Mouse (Mus musculus): ENCODE results near the gene St3gal2. TPM values are rescaled to one million over a fixed set of nuclear protein-coding genes. Genes with fewer than 3 reads are reported as not detected.
"Not testable (repeated sequence)": the region's sequence is repeated elsewhere in the genome, so short reads cannot be mapped to it uniquely, and the experiment has no call there.

St3gal2 gene
- polyA plus RNA-seq, 1 experiment = 48.5 TPM

DNA sequence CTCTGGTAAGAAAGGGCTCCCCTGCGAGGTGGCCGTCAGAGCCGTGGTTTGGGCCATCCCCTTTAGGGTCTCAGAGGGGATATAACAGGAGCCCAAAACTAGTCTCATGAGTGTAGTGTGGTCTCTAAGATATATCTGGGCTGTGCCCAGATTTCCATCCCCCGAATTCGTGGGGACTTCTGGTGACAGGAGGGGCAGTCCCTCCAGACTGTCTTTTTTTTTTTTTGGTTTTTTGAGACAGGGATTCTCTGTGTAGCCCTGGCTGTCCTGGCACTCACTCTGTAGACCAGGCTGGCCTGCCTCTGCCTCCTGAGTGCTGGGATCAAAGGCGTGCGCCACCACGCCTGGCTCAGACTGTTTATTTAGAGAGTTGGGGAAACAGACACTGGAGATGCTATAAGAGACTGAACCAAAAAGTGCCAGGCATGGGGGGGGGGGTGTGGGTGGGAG is 6.0 kb downstream of the St3gal2 start:
- no peak for DNase-seq
- TF ChIP-seq CTCF (IDR thresholded peaks at IDR 0.05; ENCODE audit: insufficient read depth, low read length) (no peak), POLR2A (IDR thresholded peaks at IDR 0.05; ENCODE audit: borderline replicate concordance, extremely low read depth, low read depth, low read length) (no peak)
- Histone ChIP-seq H3K4me3 (replicated peaks; ENCODE audit: extremely low read depth, low read depth, low read length) (no peak overlapping the region), H3K4me1 (ENCODE audit: control insufficient read depth, insufficient read depth, low read length) (peaks cover 14% of the 10 kb centered on the region; the same call in 1 of the 2 replicates)
- WGBS = 67% methylated on average over 8 of the region's 8 CpGs

DNA sequence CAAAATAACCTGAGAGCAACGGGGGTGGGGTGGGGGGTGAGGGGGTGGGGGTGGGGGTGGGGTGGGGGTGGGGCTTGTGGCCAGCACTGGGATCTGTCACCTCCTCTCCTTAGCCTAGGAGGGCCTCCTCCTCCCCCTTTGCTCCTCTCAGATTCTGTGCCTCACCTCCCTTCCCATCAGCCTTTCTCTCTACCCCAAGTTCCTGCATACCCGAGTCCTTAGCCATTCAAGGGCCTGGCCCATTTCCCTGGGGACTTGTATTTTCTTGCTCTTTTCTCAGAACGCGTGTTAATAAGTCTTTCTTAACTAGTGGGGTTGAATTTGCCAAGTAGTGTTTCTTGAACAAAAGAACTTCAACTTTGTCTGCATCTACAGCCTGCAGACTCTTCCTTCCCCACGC is 7.0 kb downstream of the St3gal2 start:
- TF ChIP-seq CTCF (IDR thresholded peaks at IDR 0.05; ENCODE audit: insufficient read depth, low read length) = no peak
- no peak for TF ChIP-seq POLR2A (IDR thresholded peaks at IDR 0.05; ENCODE audit: borderline replicate concordance, extremely low read depth, low read depth, low read length)
- Histone ChIP-seq H3K4me3 (replicated peaks; ENCODE audit: extremely low read depth, low read depth, low read length) (no peak overlapping the region), H3K4me1 (ENCODE audit: control insufficient read depth, insufficient read depth, low read length) (peaks cover 13% of the 10 kb centered on the region; the same call in 1 of the 2 replicates)
- WGBS = 39% methylated on average over 5 of the region's 5 CpGs
- no peak for DNase-seq

DNA sequence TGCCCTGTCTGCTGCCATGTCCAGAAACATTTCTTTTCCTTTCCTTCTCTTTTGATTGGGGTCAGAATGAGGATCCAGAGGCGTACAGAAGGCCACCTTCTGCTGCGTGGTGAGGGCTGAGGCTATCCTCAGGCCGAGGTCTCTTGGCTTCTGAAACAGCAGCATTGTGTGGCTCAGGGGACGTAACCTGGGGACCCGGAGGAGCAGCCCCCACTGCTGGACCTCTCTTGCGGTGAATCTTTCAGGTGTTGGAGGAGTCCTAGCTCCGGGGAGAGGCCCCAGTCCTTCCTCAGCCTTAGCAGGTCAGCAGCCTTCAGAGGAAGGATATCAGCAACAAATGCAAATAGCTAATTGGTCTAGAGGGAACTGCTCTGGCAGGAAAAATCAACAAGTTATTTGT is 8.7 kb downstream of the St3gal2 start:
- no peak for TF ChIP-seq POLR2A (IDR thresholded peaks at IDR 0.05; ENCODE audit: borderline replicate concordance, extremely low read depth, low read depth, low read length)
- TF ChIP-seq CTCF (IDR thresholded peaks at IDR 0.05; ENCODE audit: insufficient read depth, low read length) = no peak
- no peak for DNase-seq
- Histone ChIP-seq H3K4me1 (ENCODE audit: control insufficient read depth, insufficient read depth, low read length) (peaks cover 20% of the 10 kb centered on the region), H3K4me3 (replicated peaks; ENCODE audit: extremely low read depth, low read depth, low read length) (no peak overlapping the region)
- WGBS = 77% methylated on average over 7 of the region's 7 CpGs

GRCm38 (mm10) chr8:110929066-110929465 is 9.3 kb downstream of the St3gal2 start:
- TF ChIP-seq POLR2A (IDR thresholded peaks at IDR 0.05; ENCODE audit: borderline replicate concordance, extremely low read depth, low read depth, low read length) (no peak), CTCF (IDR thresholded peaks at IDR 0.05; ENCODE audit: insufficient read depth, low read length) (no peak)

GRCm38 (mm10) chr8:110929672-110930071 is 9.9 kb downstream of the St3gal2 start:
- 86% methylated on average over 8 of the region's 8 CpGs for WGBS
- not testable (repeated sequence) for DNase-seq; H3K4me3 ChIP-seq (replicated peaks; ENCODE audit: extremely low read depth, low read depth, low read length)
- H3K4me1 ChIP-seq (ENCODE audit: control insufficient read depth, insufficient read depth, low read length) = peaks cover 20% of the 10 kb centered on the region

More at GRCm38 (mm10) chr8:110929066-110929465, 9.3 kb downstream of the St3gal2 start:
- DNase-seq = no peak
- peaks cover 18% of the 10 kb centered on the region for H3K4me1 ChIP-seq (ENCODE audit: control insufficient read depth, insufficient read depth, low read length)
- H3K4me3 ChIP-seq (replicated peaks; ENCODE audit: extremely low read depth, low read depth, low read length) = no peak overlapping the region
- 72% methylated on average over 5 of the region's 5 CpGs for WGBS

DNA sequence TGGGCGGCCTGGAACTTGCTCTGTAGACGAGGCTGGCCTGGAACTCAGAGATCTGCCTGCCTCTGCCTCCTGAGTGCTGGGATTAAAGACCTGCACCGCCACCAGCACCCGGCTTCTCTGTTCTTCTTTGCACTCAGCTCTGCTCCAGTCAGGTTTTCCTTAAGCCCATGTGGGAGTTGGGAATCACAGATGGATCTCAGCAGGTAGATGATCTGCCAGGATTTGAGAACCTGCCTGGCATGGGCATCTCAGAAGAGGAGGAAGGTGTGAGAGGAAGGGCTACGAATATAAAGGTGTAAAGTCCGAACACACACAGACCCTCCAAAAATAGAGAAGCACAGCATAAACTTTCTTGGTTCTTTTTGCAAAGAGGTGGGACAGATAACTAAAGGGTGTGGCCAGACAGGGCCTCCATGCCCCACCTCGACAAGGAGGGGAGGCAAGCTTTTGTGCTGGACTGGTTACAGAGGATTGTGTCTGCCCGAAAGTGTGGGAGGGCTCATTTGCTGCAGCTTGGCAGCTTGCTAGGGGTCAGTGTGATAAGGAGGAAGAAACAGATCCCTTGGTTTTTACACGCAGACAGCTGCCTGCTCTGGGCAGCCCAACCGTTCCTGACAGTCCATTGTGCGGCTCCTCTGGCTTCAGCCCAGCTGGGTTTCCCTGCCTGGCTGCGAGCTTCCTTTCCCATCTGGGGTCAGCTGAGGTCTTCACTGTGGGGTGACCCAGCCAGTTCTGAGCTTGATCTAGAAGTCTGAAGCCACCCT is 11.6 kb downstream of the St3gal2 start:
- H3K4me3 ChIP-seq (replicated peaks; ENCODE audit: extremely low read depth, low read depth, low read length) = no peak overlapping the region
- H3K4me1 ChIP-seq (ENCODE audit: control insufficient read depth, insufficient read depth, low read length) = peaks cover 21% of the 10 kb centered on the region
- peak; percentile 59 for DNase-seq
- TF ChIP-seq CTCF (IDR thresholded peaks at IDR 0.05; ENCODE audit: insufficient read depth, low read length) (no peak), POLR2A (IDR thresholded peaks at IDR 0.05; ENCODE audit: borderline replicate concordance, extremely low read depth, low read depth, low read length) (no peak)
- WGBS = 51% methylated on average over 12 of the region's 12 CpGs

- TF ChIP-seq POLR2A (IDR thresholded peaks at IDR 0.05; ENCODE audit: borderline replicate concordance, extremely low read depth, low read depth, low read length) (no peak), CTCF (IDR thresholded peaks at IDR 0.05; ENCODE audit: insufficient read depth, low read length) (no peak)
- no peak overlapping the region for H3K4me3 ChIP-seq (replicated peaks; ENCODE audit: extremely low read depth, low read depth, low read length)
- DNase-seq = no peak
- 63% methylated on average over 3 of the region's 3 CpGs for WGBS
- peaks cover 29% of the 10 kb centered on the region for H3K4me1 ChIP-seq (ENCODE audit: control insufficient read depth, insufficient read depth, low read length)
Observed at GRCm38 (mm10) chr8:110932444-110932843, 12.7 kb downstream of the St3gal2 start.

- H3K4me3 ChIP-seq (replicated peaks; ENCODE audit: extremely low read depth, low read depth, low read length) = no peak overlapping the region
- DNase-seq = no peak
- 58% methylated on average over 2 of the region's 2 CpGs for WGBS
- TF ChIP-seq POLR2A (IDR thresholded peaks at IDR 0.05; ENCODE audit: borderline replicate concordance, extremely low read depth, low read depth, low read length) (no peak), CTCF (IDR thresholded peaks at IDR 0.05; ENCODE audit: insufficient read depth, low read length) (no peak)
- peaks cover 27% of the 10 kb centered on the region for H3K4me1 ChIP-seq (ENCODE audit: control insufficient read depth, insufficient read depth, low read length)
Observed at GRCm38 (mm10) chr8:110933272-110933671, 13.6 kb downstream of the St3gal2 start.

- no peak overlapping the region for H3K4me3 ChIP-seq (replicated peaks; ENCODE audit: extremely low read depth, low read depth, low read length)
Observed at GRCm38 (mm10) chr8:110936217-110936616, 16.5 kb downstream of the St3gal2 start.

More at GRCm38 (mm10) chr8:110936217-110936616, 16.5 kb downstream of the St3gal2 start:
- no peak for DNase-seq
- H3K4me1 ChIP-seq (ENCODE audit: control insufficient read depth, insufficient read depth, low read length) = peaks cover 38% of the 10 kb centered on the region
- WGBS = 52% methylated on average over 12 of the region's 12 CpGs
- TF ChIP-seq POLR2A (IDR thresholded peaks at IDR 0.05; ENCODE audit: borderline replicate concordance, extremely low read depth, low read depth, low read length) (no peak), CTCF (IDR thresholded peaks at IDR 0.05; ENCODE audit: insufficient read depth, low read length) (no peak)
